Mouse (Mus musculus): ENCODE data around the gene Lrrc45.

DNA sequence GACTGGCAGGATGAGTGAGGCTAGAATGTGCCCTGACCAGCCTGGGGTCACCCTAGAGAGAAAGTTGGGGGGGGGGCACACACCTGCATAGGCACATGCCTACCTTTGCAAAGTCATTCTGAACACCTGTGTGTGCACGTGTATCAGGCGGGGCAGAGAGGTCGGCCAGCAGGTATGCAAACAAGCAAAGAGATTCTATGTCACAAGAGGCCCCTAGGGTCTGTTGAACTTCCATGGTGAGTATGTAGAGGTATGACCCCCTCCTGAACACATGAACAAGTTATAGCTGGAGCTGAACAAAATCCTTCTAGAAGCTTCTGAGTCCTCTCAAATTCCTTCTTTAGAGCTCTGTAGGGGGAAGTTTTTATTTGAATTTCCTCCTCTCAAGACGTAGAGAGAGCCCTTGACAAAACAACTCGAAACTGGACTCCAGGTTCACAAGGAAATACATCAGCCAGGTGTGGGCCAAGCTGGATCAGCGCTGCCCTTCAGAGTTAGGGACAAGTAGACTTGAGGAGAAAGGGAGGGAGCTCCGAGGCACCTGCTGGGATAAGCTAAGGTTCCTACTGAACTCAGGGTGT lies 30.5 kb downstream of the Lrrc45 start:
- TF ChIP-seq MAX (IDR thresholded peaks at IDR 0.05; ENCODE audit: low read length) = no peak
- no peak for TF ChIP-seq POLR2A (IDR thresholded peaks at IDR 0.05; ENCODE audit: low read depth, low read length)
- no peak for TF ChIP-seq ZNF384 (IDR thresholded peaks at IDR 0.05; ENCODE audit: low read depth, low read length)
- TF ChIP-seq ZC3H11A (IDR thresholded peaks at IDR 0.05; ENCODE audit: low read depth, low read length) = no peak
- no peak for TF ChIP-seq MAZ (IDR thresholded peaks at IDR 0.05; ENCODE audit: low read depth, low read length)
- no peak for TF ChIP-seq JUND (conservative IDR thresholded peaks at IDR 0.05; ENCODE audit: low read depth, low read length)
- no peak for TF ChIP-seq EP300 (IDR thresholded peaks at IDR 0.05; ENCODE audit: low read length)
- no peak for TF ChIP-seq HCFC1 (IDR thresholded peaks at IDR 0.05; ENCODE audit: low read depth, low read length)
- no peak for TF ChIP-seq E2F4 (IDR thresholded peaks at IDR 0.05; ENCODE audit: insufficient replicate concordance, low read depth, low read length)
- TF ChIP-seq CTCF (conservative IDR thresholded peaks at IDR 0.05 in 1 of 2, IDR thresholded peaks at IDR 0.05 in 1 of 2; ENCODE audit: low read depth in 2 of 2, low read length in 2 of 2) = no peak
